Mouse (Mus musculus): ENCODE results near the gene Wars.

DNA sequence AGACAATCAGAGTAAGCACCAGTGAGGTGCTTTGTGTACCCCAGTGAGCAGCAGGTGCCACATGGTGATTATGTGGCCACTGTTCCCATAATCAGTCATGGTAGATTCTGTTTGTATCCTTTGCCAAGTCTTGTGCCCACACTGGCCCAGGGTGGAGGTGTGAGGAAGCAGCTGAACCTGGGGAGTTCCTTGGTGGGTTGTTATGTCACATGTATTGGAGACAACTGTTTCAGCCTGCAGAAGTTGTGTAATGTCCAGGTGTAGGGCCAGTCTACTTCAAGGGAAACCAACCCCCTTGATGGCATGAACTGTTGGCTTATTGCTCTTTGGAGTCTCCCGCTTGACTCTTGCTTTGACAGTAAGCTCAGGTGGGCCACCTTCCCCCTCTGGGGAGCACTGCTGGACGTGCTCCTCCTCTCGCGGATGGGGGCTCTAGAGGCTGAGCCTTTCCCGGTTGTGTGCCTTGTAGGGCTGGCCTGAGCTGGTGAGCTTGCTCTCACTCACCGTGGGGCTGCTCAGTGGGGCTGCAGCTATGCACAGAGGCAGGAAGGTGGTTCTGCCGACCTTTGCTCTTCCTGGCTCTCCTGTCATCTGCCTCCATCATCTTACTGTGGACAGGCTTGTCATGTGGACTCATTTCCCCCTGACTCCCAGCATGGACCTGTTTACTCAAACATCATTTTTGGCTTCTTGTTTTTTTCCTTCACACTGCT lies 37.5 kb upstream of the Wars start:
- TF ChIP-seq CTCF (IDR thresholded peaks at IDR 0.05), result no peak
- no peak for TF ChIP-seq EP300 (IDR thresholded peaks at IDR 0.05)
